Mouse (Mus musculus) bone marrow, adult 2 months (tissue): Measurements from ENCODE around the gene Aurkaip1.

ENCODE experiments used
- CTCF ChIP-seq: fragments of 200-500 bp; IDR thresholded peaks from 2 replicates; pipeline ENCODE4 v1.5.1; 2011; ENCODE audit warnings: low read length, control low read depth; ENCODE audit not compliant: control insufficient read depth, insufficient read depth
- POLR2A ChIP-seq: fragments of 200-500 bp; IDR thresholded peaks from 2 replicates; pipeline ENCODE4 v1.6.1; 2011; ENCODE audit warnings: low read depth, mild to moderate bottlenecking, control low read depth, low read length, borderline replicate concordance; ENCODE audit not compliant: control insufficient read depth

DNA sequence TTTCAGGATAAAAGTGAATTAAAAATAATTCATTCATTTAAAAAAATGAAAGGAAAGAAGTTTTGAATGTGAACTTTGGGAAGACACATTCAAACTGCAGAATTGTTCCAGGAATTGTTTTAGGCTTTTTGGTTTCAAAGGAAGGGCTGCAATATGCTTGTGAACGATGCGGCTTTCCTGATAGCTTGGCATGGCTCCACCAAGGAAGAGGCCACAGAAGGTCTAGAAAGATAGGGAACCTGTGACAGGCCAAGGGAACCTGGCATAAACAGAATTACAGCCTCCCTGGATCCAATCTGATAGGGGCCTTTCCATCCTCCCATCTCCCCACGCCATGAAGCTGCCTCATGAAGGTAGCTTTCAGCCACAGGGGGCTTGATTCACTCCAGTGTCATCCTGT, 42.8 kb upstream of the Aurkaip1 start:
- TF ChIP-seq CTCF (no peak), POLR2A (no peak)
